Mouse (Mus musculus) neutrophil, adult 83 days (primary cell): ENCODE results near the gene Olfr926. TPM values are rescaled to one million over a fixed set of nuclear protein-coding genes. Genes with fewer than 3 reads are reported as not detected.

Experiments
- total RNA-seq, 2 experiments: library from RNA; stranded (reverse); gene quantifications; one replicate each; pipeline ENCODE4 v1.2.4; 2023

Olfr926 gene
- total RNA-seq = not detected

GRCm38 (mm10) chr9:38876826-38877225 lies at the start of gene Olfr926:
Gene Olfr926, plus strand, starts transcription at chr9:38877126.

GRCm38 (mm10) chr9:38844149-38844548 lies 32.8 kb upstream of the Olfr926 start, which contains the start of gene Olfr924:
Gene Olfr924, plus strand, starts transcription at chr9:38844449.

DNA sequence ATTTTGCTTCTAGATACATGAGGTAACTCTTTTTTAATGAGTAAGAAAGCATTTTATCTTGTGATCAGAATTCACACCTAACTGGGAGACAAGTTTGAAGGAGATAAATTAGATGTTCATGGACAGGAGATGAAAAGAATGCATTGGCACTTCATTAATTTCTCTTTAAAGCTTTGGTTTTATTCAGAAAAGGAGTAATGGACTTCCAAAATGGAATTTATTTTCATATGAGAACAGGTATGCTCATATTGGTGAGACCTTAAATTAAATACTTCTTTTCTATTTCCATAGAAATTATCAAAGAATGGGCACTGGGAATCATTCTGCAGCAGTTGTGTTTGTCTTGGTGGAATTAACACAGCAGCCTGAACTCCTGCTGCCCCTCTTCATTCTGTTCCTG lies 22.2 kb upstream of the Olfr926 start, which contains the start of gene Olfr26:
Gene Olfr26, plus strand, starts transcription at position 301 of the 400 bp plus-strand sequence.

Other genes starting within 250 kb of the Olfr926 start
- gene Olfr916, start 217.3 kb upstream of the Olfr926 start, total RNA-seq = not detected
- not detected for gene Olfr917, start 211.3 kb upstream of the Olfr926 start, total RNA-seq
- gene Olfr918, start 202.5 kb upstream of the Olfr926 start, total RNA-seq = not detected
- not detected for gene Olfr919, start 173.5 kb upstream of the Olfr926 start, total RNA-seq
- 10 to 100 TPM; 23.1 to 26.8 TPM for gene Vwa5a, start 158.9 kb upstream of the Olfr926 start, total RNA-seq
- gene Olfr920, start 124.8 kb upstream of the Olfr926 start, total RNA-seq = under 1 TPM in 1 of 2 experiments, not detected in 1; 0.11 TPM
- not detected for gene Olfr921, start 104.1 kb upstream of the Olfr926 start, total RNA-seq
- not detected for gene Olfr922, start 62.5 kb upstream of the Olfr926 start, total RNA-seq
- not detected for gene Olfr923, start 50.6 kb upstream of the Olfr926 start, total RNA-seq
- not detected for gene Olfr924, start 32.7 kb upstream of the Olfr926 start, total RNA-seq
- gene Olfr26, start 22.1 kb upstream of the Olfr926 start, total RNA-seq = not detected
- gene Olfr930, start 52.7 kb downstream of the Olfr926 start, total RNA-seq = not detected
- gene Olfr933, start 95.2 kb downstream of the Olfr926 start, total RNA-seq = not detected
- not detected for gene Olfr934, start 111.2 kb downstream of the Olfr926 start, total RNA-seq
- gene Olfr935, start 122.6 kb downstream of the Olfr926 start, total RNA-seq = not detected
- gene Olfr146, start 146.3 kb downstream of the Olfr926 start, total RNA-seq = not detected
- not detected for gene Olfr937, start 187.8 kb downstream of the Olfr926 start, total RNA-seq
- gene Olfr938, start 201.8 kb downstream of the Olfr926 start, total RNA-seq = not detected